Mouse (Mus musculus): ENCODE measurements around the gene 9930104L06Rik. TPM values are rescaled to one million over a fixed set of nuclear protein-coding genes. Genes with fewer than 3 reads are reported as not detected.
"Not testable (repeated sequence)": the region's sequence is repeated elsewhere in the genome, so short reads cannot be mapped to it uniquely, and the experiment has no call there.

The 9930104L06Rik gene
- total RNA-seq (2017): 12.0 and 14.3 TPM in 2 replicates

- peak; percentile 98 for ATAC-seq (replicated peaks; ENCODE audit: low read depth, poor library complexity, severe bottlenecking)
Observed at GRCm38 (mm10) chr4:124936613-124937471, at the start of gene 9930104L06Rik. TSS of gene 9930104L06Rik (plus strand) at chr4:124937048.

DNA sequence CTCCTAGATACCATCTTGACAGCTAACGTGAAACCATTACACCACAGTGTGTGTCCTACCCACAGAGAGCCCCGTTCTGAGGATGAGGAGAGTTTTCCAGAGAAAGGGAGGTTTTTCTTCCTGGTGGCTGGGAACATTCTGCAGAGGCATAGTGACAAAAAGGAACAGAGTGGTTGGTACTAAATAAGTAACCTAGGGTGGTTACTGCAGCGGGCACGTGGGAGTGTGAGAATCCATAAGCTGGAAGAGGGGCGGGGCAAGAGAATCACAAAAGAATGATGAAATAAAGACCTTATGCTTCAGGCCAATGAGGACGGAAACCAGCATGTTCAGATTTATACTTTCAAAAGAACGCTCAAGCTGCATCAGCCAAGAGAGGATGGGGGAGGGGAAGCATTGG is 48.1 kb upstream of the 9930104L06Rik start:
- ATAC-seq (replicated peaks; ENCODE audit: low read depth, poor library complexity, severe bottlenecking): no peak

GRCm38 (mm10) chr4:124889935-124890334 is 46.9 kb upstream of the 9930104L06Rik start:
- ATAC-seq (replicated peaks; ENCODE audit: low read depth, poor library complexity, severe bottlenecking): no peak

GRCm38 (mm10) chr4:124890831-124891230 is 46.0 kb upstream of the 9930104L06Rik start:
- ATAC-seq (replicated peaks; ENCODE audit: low read depth, poor library complexity, severe bottlenecking): no peak

- no peak for ATAC-seq (replicated peaks; ENCODE audit: low read depth, poor library complexity, severe bottlenecking)
Observed at GRCm38 (mm10) chr4:124893769-124894168, 43.1 kb upstream of the 9930104L06Rik start.

- ATAC-seq (replicated peaks; ENCODE audit: low read depth, poor library complexity, severe bottlenecking): no peak; the same call in 1 of the 2 replicates
Observed at GRCm38 (mm10) chr4:124894508-124895428, 42.1 kb upstream of the 9930104L06Rik start.

DNA sequence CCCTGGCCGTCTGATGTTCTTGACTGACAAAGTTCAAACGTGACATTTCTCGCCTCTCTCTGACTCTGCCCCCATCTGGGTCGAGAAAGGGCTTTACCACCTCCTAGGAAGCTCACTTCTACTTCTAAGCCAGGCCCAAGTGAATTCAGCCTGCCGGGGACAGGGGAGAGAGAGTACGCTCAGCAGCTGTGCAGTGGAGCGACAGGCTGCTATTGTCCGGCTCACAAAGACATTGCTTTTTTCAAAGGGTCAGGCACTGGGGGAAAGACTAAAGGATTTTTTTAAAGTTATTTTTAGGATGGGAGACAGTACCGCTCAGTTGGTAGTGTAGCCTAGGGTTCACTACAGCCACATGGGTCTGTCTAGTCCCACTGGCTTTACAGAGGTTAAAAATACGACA is 38.4 kb upstream of the 9930104L06Rik start:
- ATAC-seq (replicated peaks; ENCODE audit: low read depth, poor library complexity, severe bottlenecking): no peak

DNA sequence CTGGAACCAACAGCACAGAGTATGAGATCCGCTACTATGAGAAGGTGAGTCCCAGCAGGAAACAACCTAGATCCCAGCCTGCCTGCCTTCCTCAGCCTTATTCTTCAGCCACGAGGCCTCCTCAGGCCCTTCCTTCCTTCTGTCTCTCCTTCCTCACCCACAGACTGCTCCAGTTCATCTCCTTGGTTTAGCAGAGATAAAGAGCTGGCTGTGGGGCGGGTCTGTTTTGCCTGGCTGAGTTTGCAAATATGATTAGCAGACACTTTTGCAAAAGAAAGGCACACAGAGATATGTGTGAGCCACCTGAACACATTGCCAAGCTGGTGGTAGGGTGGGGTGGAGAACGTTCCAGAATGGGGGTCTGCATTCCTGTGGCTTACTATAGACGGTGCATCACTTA is 36.9 kb upstream of the 9930104L06Rik start:
- no peak for ATAC-seq (replicated peaks; ENCODE audit: low read depth, poor library complexity, severe bottlenecking)

- ATAC-seq (replicated peaks; ENCODE audit: low read depth, poor library complexity, severe bottlenecking): no peak
Observed at GRCm38 (mm10) chr4:124905417-124905816, 31.4 kb upstream of the 9930104L06Rik start.

DNA sequence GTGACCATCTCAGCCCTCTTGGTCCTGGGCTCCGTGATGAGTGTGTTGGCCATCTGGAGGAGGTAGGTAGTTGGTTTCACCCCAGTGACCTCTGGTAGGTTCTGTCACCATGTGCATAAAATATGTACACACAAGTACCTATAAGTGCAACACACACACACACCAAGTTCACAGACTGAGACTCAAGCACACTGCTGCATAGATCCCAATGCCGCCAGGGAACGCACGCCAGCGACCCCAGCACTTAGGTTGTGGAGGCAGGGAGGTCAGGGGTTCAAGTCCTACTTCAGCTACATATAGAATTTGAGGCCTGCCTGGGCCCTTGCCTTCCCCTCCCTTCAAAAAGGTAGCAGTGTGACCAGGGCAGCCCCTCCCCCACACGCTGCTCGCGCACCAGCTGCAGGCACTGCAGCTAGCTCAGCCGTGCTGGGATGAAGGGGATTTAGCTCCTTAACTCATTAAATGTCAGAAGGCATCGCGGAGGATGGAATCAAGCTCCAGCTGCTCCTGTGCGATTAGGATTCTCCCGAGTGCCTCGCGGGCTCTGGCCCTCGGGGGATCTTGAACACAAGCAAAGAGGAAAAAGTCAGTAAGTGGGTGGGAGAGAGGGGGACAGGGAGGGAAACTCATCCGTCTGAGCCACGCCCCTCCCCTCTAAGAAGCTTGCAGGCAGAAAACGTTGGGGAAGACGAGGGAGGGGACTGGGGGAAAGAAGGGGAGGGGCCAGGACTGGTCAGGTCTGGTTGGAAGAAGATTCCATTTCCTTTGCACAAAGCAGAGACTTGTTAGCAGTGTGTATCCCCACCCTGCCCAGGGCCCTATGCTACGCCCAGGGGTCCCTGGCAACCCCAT is 30.7 kb upstream of the 9930104L06Rik start:
- ATAC-seq (replicated peaks; ENCODE audit: low read depth, poor library complexity, severe bottlenecking): 0 out of 2 replicates have a peak, but pooled peaks have one; percentile 15

DNA sequence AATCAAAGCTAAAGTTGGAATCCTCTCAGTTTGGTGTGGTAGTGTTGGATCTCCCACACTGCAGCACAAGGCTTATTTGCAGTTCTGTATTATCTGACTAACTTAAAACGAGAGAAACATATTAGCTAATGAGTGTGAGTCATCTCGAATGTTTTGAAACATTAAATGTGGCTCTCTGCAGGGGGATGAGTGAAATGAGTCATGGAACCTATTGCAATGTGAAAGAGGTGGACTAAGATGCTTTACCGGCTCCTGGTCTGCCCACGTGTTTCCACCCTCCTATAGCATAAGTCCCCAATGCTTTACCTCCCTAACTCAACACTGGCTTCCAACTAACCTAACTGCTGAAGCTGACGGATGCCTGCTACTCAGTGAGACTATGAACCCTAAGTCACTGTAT is 8.7 kb upstream of the 9930104L06Rik start:
- ATAC-seq (replicated peaks; ENCODE audit: low read depth, poor library complexity, severe bottlenecking): no peak

DNA sequence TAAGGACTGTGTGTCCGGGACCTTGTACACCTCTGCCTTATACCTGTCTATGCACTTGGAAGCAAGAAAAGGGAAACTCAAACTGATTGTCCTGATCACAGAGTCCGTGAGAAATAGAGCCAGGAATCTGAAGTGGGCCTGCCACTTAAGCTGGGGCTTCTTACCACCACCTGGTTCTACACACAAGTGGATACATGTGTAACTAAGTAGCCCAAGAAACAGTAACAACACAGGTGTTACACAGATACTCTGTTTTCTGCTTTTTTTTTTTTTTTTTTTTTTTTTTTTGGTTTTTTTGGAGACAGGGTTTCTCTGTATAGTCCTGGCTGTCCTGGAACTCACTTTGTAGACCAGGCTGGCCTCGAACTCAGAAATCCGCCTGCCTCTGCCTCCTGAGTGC is 2.4 kb downstream of the 9930104L06Rik start, which contains the start of gene Cdca8:
TSS of gene Cdca8 (minus strand) at position 101 of the 400 bp plus-strand sequence.
- not testable (repeated sequence) for ATAC-seq (replicated peaks; ENCODE audit: low read depth, poor library complexity, severe bottlenecking)

- peak; percentile 87 for ATAC-seq (replicated peaks; ENCODE audit: low read depth, poor library complexity, severe bottlenecking)
Observed at GRCm38 (mm10) chr4:124943022-124943421, 6.2 kb downstream of the 9930104L06Rik start.

DNA sequence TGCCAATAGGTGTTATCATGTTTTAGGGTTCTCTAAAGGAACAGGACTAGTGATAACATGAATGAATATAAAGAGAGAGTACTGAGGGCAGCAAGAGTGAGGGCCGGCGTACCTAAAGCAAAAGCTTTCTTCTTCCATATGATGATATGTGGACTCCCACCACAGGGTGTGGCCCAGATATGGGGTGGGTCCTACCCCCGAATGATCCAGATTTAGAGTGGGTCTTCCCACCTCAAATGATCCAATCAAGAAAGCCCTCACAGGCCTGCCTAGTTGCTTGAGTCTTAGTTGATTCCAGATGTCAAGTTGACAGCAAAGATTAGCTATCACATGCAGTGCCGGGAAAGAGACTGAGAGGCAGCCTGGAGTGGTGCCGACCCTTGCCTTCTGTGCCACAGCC is 6.9 kb downstream of the 9930104L06Rik start:
- ATAC-seq (replicated peaks; ENCODE audit: low read depth, poor library complexity, severe bottlenecking): no peak

GRCm38 (mm10) chr4:124944961-124945360 is 8.1 kb downstream of the 9930104L06Rik start:
- no peak for ATAC-seq (replicated peaks; ENCODE audit: low read depth, poor library complexity, severe bottlenecking)

- no peak for ATAC-seq (replicated peaks; ENCODE audit: low read depth, poor library complexity, severe bottlenecking)
Observed at GRCm38 (mm10) chr4:124949488-124949887, 12.6 kb downstream of the 9930104L06Rik start.

- ATAC-seq (replicated peaks; ENCODE audit: low read depth, poor library complexity, severe bottlenecking): no peak
Observed at GRCm38 (mm10) chr4:124950181-124951035, 13.6 kb downstream of the 9930104L06Rik start.

DNA sequence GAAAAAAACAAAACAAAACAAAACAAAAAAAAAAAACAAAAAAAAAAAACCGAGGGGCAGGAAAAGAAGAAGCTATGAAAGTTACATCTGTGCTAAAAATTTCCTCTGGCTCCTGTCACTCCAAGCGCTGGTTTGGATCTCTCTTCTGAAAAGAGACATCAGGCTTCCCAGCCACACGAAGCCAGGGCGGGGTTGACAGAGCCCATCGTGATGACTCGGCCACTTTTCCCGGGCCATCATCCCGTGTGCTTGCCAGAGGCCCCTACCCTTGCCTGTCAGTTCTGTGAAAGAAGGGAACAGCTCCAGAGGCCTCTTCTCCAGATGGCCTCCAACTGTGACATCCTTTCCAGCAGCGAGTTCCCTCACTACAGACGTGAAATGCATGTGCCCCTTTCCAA is 14.2 kb downstream of the 9930104L06Rik start:
- no peak for ATAC-seq (replicated peaks; ENCODE audit: low read depth, poor library complexity, severe bottlenecking)

DNA sequence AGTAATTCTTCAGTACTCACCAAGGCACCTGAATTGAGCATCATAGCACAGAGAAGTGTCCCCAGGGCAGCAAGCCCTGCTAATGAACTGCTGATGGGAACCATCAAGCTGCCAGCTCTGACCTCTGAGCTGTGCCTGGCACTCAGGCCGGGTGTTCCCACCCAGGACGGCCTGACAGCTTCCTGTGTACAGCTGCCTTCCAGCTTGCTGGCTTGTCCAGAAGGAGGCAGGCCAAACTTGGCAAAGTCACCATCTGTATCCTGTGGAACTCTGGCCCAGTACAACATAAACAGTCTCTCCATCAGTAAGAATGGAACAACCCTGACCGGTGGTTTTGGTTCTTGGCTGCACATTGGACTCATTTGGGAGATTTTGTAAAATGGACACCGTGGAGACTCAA is 16.7 kb downstream of the 9930104L06Rik start:
- ATAC-seq (replicated peaks; ENCODE audit: low read depth, poor library complexity, severe bottlenecking): no peak

All from common myeloid progenitor, adult 5-6 weeks (primary cell).